Mouse (Mus musculus) limb, embryonic 13.5 days (tissue): ENCODE results near the gene Neu1. TPM values are rescaled to one million over a fixed set of nuclear protein-coding genes. Genes with fewer than 3 reads are reported as not detected.
"Not testable (repeated sequence)": the region's sequence is repeated elsewhere in the genome, so short reads cannot be mapped to it uniquely, and the experiment has no call there.

ENCODE experiments used
- ATAC-seq: fragments of 200-750 bp; cut with Nextera tagmentation; 2 replicates; pipeline ENCODE4 v1.8.0; 2017; ENCODE audit warnings: low read depth, moderate number of reproducible peaks, moderate TSS enrichment; ENCODE audit not compliant: low FRiP score
- H3K27ac ChIP-seq: fragments of 300-500 bp; sonication (generic); 2 replicates; pipeline ENCODE4 v1.5.1; 2015; ENCODE audit warnings: inconsistent platforms, mild to moderate bottlenecking, moderate library complexity
- H3K27me3 ChIP-seq: fragments of 300-500 bp; sonication (generic); 2 replicates; pipeline ENCODE4 v1.6.1; 2015; ENCODE audit warnings: mild to moderate bottlenecking, inconsistent platforms
- H3K36me3 ChIP-seq: fragments of 300-500 bp; sonication (generic); 2 replicates; pipeline ENCODE4 v1.6.1; 2015; ENCODE audit warnings: inconsistent platforms, mild to moderate bottlenecking, moderate library complexity
- H3K4me1 ChIP-seq: fragments of 300-500 bp; sonication (generic); 2 replicates; pipeline ENCODE4 v1.6.1; 2015; ENCODE audit warnings: inconsistent platforms
- H3K4me2 ChIP-seq: fragments of 300-500 bp; sonication (generic); replicated peaks from 2 replicates; pipeline ENCODE4 v1.6.1; 2015; ENCODE audit warnings: inconsistent platforms, mild to moderate bottlenecking, moderate library complexity
- H3K4me3 ChIP-seq: fragments of 300-500 bp; sonication (generic); 2 replicates; pipeline ENCODE4 v1.5.1; 2015; ENCODE audit warnings: moderate library complexity, mild to moderate bottlenecking, inconsistent platforms
- H3K9ac ChIP-seq: fragments of 300-500 bp; sonication (generic); 2 replicates; pipeline ENCODE4 v1.6.1; 2015; ENCODE audit warnings: mild to moderate bottlenecking, inconsistent platforms
- H3K9me3 ChIP-seq: fragments of 300-500 bp; sonication (generic); 2 replicates; pipeline ENCODE4 v1.6.1; 2016; ENCODE audit warnings: inconsistent platforms
- WGBS: fragments of 180-500 bp; shearing (Covaris S2); methylation state at CpG from one replicate; pipeline ENCODE4 v1.1.7; 2015; 5-methylcytosine and 5-hydroxymethylcytosine counted together
- polyA plus RNA-seq: library from polyadenylated mRNA; unstranded; fragments of >200 nt; fragmentation: Nextera tagmentation; extraction: Ambion mirVana; gene quantifications from 2 replicates; pipeline ENCODE4 v1.2.1, GENCODE M21; 2015

Neu1 gene
- polyA plus RNA-seq, 1 experiment from 2014 or later = 20.0 TPM

DNA sequence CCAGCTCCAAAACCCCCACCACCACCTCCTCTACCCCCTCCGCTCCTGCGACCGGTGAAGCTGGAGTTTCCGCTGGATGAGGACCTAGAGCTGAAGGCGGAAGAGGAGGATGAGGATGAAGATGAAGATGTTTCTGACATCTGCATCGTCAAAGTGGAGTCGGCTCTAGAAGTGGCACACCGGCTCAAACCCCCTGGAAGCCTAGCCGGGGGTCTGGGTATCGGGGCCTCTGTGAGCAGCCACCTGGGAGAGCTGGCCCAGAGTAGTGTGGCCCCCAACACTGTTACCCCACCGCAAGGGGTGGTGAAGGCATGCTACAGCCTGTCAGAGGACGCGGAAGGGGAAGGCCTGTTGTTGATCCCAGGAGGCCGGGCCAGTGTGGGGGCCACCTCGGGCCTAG, 35.3 kb upstream of the Neu1 start:
- peaks cover 44% of the 10 kb centered on the region for H3K4me1 ChIP-seq
- H3K4me3 ChIP-seq = peak overlapping the region; percentile 77
- 96% methylated on average over 15 of the region's 15 CpGs for WGBS
- H3K27ac ChIP-seq = peak overlapping the region; percentile 90
- H3K4me2 ChIP-seq = peak overlapping the region; percentile 89
- H3K36me3 ChIP-seq = peaks cover 9% of the 10 kb centered on the region
- no peaks in the 10 kb centered on the region for H3K27me3 ChIP-seq
- no peaks in the 10 kb centered on the region for H3K9me3 ChIP-seq
- ATAC-seq = no peak
- peak overlapping the region; percentile 90 for H3K9ac ChIP-seq

DNA sequence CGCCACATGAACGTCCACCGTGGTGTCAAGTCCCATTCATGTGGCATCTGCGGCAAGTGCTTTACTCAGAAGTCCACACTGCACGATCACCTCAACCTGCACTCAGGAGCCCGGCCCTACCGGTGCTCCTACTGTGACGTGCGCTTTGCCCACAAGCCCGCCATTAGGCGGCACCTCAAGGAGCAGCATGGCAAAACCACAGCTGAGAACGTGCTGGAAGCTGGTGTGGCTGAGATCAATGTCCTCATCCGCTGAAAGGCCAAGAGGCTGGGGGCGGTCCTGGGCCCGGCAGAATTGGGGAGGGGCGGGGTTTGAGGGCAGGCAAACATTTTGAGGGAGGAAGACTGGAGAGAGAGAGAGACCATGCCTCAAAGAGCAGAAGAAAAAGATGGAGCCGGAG, 34.7 kb upstream of the Neu1 start:
- Histone ChIP-seq H3K4me3 (peak overlapping the region; percentile 77; the same call in 1 of the 2 replicates), H3K9me3 (no peaks in the 10 kb centered on the region), H3K27ac (no peak overlapping the region), H3K4me1 (peaks cover 44% of the 10 kb centered on the region), H3K36me3 (peaks cover 13% of the 10 kb centered on the region), H3K9ac (no peak overlapping the region), H3K27me3 (no peaks in the 10 kb centered on the region), H3K4me2 (peak overlapping the region; percentile 89)
- ATAC-seq = no peak
- 89% methylated on average over 17 of the region's 17 CpGs for WGBS

DNA sequence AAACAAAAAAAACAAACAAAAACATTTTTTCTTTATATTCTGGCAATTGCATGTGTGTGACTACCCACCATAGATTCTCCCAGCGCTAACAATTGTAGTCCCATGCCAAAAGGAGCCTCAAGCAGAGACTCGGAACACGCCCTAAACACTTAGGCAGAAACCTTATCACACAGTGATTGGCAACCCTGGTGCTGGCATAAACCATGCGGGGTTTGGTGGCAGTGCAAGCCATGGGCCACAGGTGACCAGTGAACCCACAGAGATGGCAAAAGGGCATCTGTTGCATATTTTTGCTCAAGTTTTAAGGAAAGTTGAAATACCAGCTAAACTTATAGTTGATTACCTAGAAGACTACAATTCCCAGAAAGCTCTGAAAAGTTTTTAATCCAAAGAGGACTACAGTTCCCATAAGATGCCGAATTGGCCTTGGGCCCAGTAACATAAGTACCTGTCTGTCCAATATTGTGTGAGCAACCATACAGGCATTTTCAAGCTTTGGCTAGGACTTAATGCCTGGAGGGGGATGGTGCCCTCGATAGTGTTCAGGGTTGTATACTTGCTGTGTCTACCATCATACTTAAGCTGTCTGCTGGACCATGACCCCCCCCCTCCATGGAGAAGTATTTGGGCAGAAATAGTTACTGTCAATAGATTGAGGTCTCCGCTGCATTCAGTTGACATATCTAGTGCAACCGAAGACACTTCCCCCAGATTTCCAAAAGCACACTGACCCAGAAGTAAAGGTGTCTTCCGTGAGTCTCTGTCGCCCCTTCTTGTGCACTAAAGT, 33.5 kb upstream of the Neu1 start:
- Histone ChIP-seq H3K9ac (peak overlapping the region; percentile 98), H3K4me2 (peak overlapping the region; percentile 96), H3K27ac (peak overlapping the region; percentile 95), H3K4me3 (peak overlapping the region; percentile 92), H3K4me1 (peaks cover 44% of the 10 kb centered on the region), H3K27me3 (no peaks in the 10 kb centered on the region), H3K36me3 (peaks cover 23% of the 10 kb centered on the region), H3K9me3 (no peaks in the 10 kb centered on the region)
- WGBS = 23% methylated on average over 10 of the region's 10 CpGs
- ATAC-seq = no peak

DNA sequence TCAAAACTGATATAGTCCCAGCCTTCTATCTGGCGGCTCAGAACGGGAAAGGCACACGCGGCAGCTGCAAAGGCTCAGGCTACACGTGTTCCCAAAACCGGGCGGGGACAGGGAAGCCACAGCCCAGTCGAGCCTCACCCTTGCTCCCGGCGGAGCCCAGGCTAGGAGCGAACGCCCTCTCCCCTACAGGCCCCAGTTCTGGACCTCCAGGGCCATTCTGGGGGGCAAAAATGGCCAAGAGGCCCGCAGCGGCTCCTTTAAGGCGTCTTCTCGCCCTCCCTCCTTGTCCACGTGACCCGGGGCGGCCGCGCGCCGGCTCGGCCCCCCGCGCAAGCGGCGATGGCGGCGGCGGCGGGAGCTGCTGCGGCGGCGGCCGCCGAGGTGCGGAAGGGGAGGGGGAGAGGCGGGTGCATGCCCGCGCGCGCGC, 32.9 kb upstream of the Neu1 start, which contains the start of the genes C2 and Ehmt2:
Gene C2, minus strand, starts transcription at position 106 of the 427 bp plus-strand sequence.
Gene Ehmt2, plus strand, starts transcription at position 310 of the 427 bp plus-strand sequence.
- Histone ChIP-seq H3K4me1 (peaks cover 44% of the 10 kb centered on the region), H3K36me3 (peaks cover 29% of the 10 kb centered on the region), H3K9me3 (no peaks in the 10 kb centered on the region), H3K9ac (peak within 1 kb of the TSS; percentile 98), H3K4me3 (peak within 1 kb of the TSS; percentile 92), H3K27ac (peak within 1 kb of the TSS; percentile 95), H3K27me3 (no peaks in the 10 kb centered on the region), H3K4me2 (peak within 1 kb of the TSS; percentile 96)
- ATAC-seq = peak; percentile 48
- 0% methylated on average over 27 of the region's 44 CpGs for WGBS

DNA sequence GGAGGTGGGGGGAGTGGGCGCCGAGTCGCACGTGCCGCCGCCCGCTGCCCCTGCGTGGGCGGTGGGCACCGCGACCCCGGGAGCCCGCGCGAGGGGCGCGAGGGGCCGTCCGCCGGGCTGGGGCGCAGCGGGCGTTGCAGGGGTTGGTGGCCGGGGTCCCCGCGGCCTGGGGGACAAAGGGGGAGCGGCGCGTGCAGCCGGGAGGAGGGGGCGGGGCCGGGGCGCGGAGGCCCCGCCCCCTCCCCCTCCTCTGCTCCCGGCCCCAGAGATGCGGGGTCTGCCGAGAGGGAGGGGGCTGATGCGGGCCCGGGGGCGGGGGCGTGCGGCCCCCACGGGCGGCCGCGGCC, 32.4 kb upstream of the Neu1 start:
- H3K4me1 ChIP-seq = peaks cover 41% of the 10 kb centered on the region
- 0% methylated on average over 7 of the region's 47 CpGs for WGBS
- H3K9ac ChIP-seq = peak overlapping the region; percentile 98
- H3K36me3 ChIP-seq = peaks cover 34% of the 10 kb centered on the region
- ATAC-seq = no peak
- H3K9me3 ChIP-seq = no peaks in the 10 kb centered on the region
- peak overlapping the region; percentile 95 for H3K27ac ChIP-seq
- H3K4me3 ChIP-seq = peak overlapping the region; percentile 92
- no peaks in the 10 kb centered on the region for H3K27me3 ChIP-seq
- peak overlapping the region; percentile 96 for H3K4me2 ChIP-seq

DNA sequence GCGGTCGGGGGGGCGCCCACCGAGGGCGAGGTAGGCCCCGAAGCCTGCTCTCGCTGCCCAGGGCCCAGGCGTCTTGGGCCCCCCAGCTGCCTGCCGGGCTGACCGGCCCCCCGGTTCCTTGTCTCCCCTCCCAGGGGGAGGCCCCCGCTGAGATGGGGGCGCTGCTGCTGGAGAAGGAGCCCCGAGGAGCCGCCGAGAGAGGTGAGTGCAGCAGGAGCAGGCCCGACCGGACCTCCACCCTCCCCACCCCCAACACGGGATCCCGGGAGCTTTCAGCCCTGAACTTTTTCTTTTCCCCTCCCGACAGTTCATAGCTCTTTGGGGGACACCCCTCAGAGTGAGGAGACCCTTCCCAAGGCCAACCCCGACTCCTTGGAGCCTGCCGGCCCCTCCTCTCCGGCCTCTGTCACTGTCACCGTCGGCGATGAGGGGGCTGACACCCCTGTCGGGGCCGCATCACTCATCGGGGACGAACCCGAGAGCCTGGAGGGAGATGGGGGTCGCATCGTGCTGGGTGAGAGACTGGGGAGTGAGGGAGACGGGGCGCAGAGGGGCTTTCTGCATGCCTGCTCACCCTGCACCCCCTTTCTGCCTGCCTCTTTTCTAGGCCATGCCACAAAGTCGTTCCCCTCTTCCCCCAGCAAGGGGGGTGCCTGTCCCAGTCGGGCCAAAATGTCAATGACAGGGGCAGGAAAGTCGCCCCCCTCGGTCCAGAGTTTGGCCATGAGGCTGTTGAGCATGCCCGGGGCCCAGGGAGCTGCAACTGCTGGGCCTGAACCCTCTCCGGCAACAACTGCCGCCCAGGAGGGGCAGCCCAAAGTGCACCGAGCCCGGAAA, 31.8 kb upstream of the Neu1 start:
- Histone ChIP-seq H3K4me3 (peak overlapping the region; percentile 92), H3K27ac (peak overlapping the region; percentile 95), H3K9me3 (no peaks in the 10 kb centered on the region), H3K36me3 (peaks cover 40% of the 10 kb centered on the region), H3K4me2 (peak overlapping the region; percentile 96), H3K9ac (peak overlapping the region; percentile 98), H3K4me1 (peaks cover 39% of the 10 kb centered on the region), H3K27me3 (no peaks in the 10 kb centered on the region)
- no peak for ATAC-seq
- under 1% methylated on average over 39 of the region's 45 CpGs for WGBS

DNA sequence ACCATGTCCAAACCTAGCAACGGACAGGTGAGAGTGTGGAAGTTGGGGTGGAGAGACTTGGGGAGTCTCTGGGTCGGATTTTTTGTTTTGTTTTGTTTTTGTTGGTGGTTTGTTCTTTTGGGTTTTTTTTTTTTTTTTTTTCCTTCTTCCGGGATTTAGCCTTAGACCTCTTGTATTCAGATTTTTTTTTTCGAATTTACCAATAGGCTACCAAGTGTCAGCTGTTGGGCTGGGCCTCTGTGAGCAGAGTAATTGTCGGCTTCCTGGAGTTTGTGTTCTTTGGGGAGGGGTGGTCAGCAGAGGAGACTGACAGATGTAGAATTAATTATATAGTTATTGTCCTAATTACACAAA, 31.2 kb upstream of the Neu1 start:
- H3K36me3 ChIP-seq = peaks cover 46% of the 10 kb centered on the region
- 3% methylated on average over 5 of the region's 5 CpGs for WGBS
- no peaks in the 10 kb centered on the region for H3K27me3 ChIP-seq
- peak overlapping the region; percentile 95 for H3K27ac ChIP-seq
- ATAC-seq = no peak
- H3K9ac ChIP-seq = peak overlapping the region; percentile 98
- H3K4me2 ChIP-seq = peak overlapping the region; percentile 96
- no peaks in the 10 kb centered on the region for H3K9me3 ChIP-seq
- peaks cover 39% of the 10 kb centered on the region for H3K4me1 ChIP-seq
- peak overlapping the region; percentile 92 for H3K4me3 ChIP-seq

DNA sequence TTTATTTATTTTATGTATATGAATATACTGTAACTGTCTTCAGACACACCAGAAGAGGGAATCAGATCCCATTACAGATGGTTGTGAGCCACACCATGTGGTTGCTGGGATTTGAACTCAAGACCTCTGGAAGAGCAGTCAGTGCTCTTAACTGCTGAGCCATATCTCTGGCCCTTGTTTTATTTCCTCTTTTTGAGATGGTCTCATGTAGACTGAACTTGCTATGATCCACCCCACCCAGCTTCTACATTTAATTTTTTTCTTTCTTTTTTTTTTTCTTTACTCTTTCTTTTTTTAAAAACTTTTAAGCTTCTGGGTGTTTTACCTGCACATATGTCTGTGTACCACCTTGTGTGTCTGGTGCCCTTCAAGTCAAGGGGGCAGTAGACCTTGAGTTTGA, 30.2 kb upstream of the Neu1 start:
- H3K4me2 ChIP-seq = peak overlapping the region; percentile 96; the same call in 1 of the 2 replicates

DNA sequence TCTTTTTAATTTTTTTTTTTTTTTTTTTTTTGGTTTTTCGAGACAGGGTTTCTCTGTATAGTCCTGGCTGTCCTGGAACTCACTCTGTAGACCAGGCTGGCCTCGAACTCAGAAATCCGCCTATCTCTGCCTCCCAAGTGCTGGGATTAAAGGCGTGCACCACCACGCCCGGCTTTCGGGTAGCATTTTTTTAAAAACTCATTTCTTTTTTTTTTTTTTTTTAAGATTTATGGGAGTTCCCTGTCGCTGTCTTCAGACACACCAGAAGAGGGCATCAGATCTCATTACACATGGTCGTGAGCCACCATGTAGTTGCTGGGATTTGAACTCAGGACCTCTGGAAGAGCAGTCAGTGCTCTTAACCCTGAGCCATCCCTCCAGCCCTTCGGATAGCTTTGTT, 29.1 kb upstream of the Neu1 start:
- 84% methylated on average over 10 of the region's 10 CpGs for WGBS
- ATAC-seq, H3K4me2 ChIP-seq, H3K27me3 ChIP-seq, H3K27ac ChIP-seq, H3K4me3 ChIP-seq, H3K9ac ChIP-seq, H3K9me3 ChIP-seq: not testable (repeated sequence)
- H3K4me1 ChIP-seq = peaks cover 20% of the 10 kb centered on the region
- H3K36me3 ChIP-seq = peaks cover 58% of the 10 kb centered on the region

More for the DNA sequence above, 30.2 kb upstream of the Neu1 start:
- not testable (repeated sequence) for H3K27ac ChIP-seq, H3K27me3 ChIP-seq, H3K9me3 ChIP-seq, H3K9ac ChIP-seq, ATAC-seq
- Histone ChIP-seq H3K4me1 (peaks cover 31% of the 10 kb centered on the region), H3K36me3 (peaks cover 53% of the 10 kb centered on the region), H3K4me3 (peak overlapping the region; percentile 92; the same call in 1 of the 2 replicates)

DNA sequence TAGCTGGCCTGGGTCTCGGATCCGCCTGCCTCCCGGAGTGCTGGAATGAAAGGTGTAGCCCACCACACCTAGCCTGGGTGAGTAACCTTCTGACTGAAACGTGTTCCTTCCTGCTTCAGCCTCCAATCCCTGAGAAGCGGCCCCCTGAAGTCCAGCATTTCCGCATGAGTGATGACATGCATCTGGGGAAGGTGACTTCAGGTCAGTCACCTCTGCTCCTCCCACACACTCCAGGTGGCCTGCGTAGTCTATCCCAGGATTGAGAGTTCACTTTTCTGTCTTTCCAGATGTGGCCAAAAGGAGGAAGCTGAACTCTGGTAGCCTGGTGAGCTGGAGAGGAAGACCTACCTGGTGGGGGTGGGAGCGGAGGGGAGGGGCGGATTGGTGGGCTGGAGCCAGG, 28.2 kb upstream of the Neu1 start:
- ATAC-seq = no peak
- Histone ChIP-seq H3K4me2 (no peak overlapping the region), H3K9ac (no peak overlapping the region), H3K27me3 (no peaks in the 10 kb centered on the region), H3K36me3 (peaks cover 67% of the 10 kb centered on the region), H3K27ac (no peak overlapping the region), H3K4me3 (no peak overlapping the region), H3K9me3 (no peaks in the 10 kb centered on the region), H3K4me1 (peaks cover 13% of the 10 kb centered on the region)
- 95% methylated on average over 9 of the region's 9 CpGs for WGBS

DNA sequence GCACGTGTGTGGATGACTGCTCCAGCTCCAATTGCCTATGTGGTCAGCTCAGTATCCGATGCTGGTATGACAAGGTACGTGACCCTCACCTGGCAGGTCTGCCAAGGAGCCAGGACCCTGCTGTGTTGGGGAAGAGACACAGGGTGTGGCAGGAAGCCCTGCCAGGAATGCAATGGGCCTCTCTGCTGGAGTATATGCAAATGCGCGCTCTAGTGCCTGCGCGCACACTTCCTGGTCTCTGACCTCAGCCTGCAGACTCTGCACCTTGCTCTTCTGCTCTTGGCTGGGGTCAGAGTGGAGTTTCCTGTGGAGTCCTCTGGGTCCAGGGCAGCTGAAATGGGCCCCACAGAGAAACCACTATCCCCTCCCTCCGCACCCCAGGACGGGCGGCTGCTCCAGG, 20.1 kb upstream of the Neu1 start:
- peaks cover 82% of the 10 kb centered on the region for H3K36me3 ChIP-seq
- H3K27me3 ChIP-seq = no peaks in the 10 kb centered on the region
- no peak overlapping the region for H3K4me3 ChIP-seq
- no peak for ATAC-seq
- peaks cover 17% of the 10 kb centered on the region for H3K4me1 ChIP-seq
- no peak overlapping the region for H3K4me2 ChIP-seq
- no peak overlapping the region for H3K27ac ChIP-seq
- WGBS = 90% methylated on average over 10 of the region's 10 CpGs
- no peak overlapping the region for H3K9ac ChIP-seq
- H3K9me3 ChIP-seq = no peaks in the 10 kb centered on the region

DNA sequence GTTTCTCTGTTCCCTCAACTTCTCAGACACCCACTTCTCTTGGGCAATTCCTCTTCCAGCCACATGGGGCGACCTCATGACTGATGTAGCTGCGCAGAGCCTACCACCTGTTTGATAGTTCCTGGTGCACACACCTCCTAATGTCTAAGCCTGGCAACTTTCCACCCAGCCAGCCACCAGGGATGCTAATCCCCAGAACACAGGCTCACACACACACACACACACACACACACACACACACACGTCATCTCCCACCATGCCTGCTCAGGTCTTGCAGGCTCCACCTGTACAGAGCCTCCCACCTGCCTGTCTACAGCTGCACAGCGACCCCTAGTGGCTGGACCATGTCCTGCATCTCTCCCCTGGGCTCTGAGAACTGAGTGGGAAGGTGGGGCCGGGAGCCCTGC, 19.1 kb upstream of the Neu1 start:
- H3K4me3 ChIP-seq = no peak overlapping the region
- no peaks in the 10 kb centered on the region for H3K9me3 ChIP-seq
- no peak overlapping the region for H3K27ac ChIP-seq
- ATAC-seq = peak; percentile 60; the same call in 1 of the 2 replicates
- H3K4me2 ChIP-seq = no peak overlapping the region
- H3K27me3 ChIP-seq = no peaks in the 10 kb centered on the region
- WGBS = 46% methylated on average over 5 of the region's 5 CpGs
- peaks cover 17% of the 10 kb centered on the region for H3K4me1 ChIP-seq
- H3K36me3 ChIP-seq = peaks cover 73% of the 10 kb centered on the region
- H3K9ac ChIP-seq = no peak overlapping the region
